Mouse (Mus musculus) layer of hippocampus, adult 18-20 months (tissue): ENCODE results near the gene Cbfa2t2. TPM values are rescaled to one million over a fixed set of nuclear protein-coding genes. Genes with fewer than 3 reads are reported as not detected.

Experiments used
- DNase-seq, 2 experiments: peaks; one replicate each; pipeline ENCODE4 v3.0.0; 2022; ENCODE audit warnings: low spot score in 2 of 2
- long read RNA-seq: library from polyadenylated mRNA; stranded (forward); transcript quantifications from one replicate; pipeline ENCODE4 v2.0.0, GENCODE M21; 2021
- total RNA-seq, 2 experiments: library from RNA; stranded (reverse); gene quantifications; 2 replicates each; pipeline ENCODE4 v1.2.3; 2021

Gene Cbfa2t2
- total RNA-seq: 10 to 100 TPM; 47.9 to 48.9 TPM
- long read RNA-seq, full-length matches to known transcripts: 36 of 48 reads
- long read RNA-seq, partial matches to known transcripts: 0 of 48 reads
- long read RNA-seq, other reads (novel, unspliced or antisense): 12 of 48 reads

DNA sequence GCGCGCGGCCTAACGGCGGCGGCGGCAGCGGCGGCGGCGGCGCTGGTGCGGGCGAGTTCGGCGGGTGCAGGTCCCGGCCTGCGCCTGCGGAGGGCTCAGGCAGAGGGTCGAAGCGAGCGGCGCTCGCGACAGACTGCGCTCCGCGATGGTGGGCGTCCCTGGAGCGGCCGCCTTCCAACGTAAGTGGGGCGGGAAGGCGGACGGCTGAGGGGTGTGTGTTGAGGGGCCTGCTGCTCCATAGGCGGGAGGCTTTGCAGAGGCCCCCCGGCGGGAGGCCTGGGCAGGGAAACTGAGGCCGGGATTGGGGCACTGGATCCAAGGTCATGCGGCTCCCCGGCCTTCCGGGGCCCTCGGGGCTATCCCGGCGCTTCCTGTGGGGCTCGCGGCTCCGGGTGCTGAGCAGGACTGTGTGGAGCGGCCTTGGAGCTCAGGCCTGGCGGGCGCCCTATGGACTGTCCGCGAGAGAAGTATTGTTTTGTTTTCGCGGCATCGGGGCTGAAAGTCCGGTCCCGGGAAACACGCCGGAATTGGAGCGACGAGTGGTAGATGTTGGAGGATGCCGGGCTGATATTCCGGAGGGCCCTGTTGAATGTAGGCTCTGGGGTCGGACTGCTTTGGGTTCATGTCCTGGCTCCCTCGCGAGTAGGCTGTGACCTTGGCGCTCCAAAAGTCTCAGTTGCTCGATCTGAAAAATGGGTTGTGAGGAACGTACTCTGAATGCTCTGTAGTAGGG is at the start of gene Cbfa2t2:
Gene Cbfa2t2 (plus strand): TSS at position 24 of the 733 bp plus-strand sequence.
- DNase-seq: no peak

DNA sequence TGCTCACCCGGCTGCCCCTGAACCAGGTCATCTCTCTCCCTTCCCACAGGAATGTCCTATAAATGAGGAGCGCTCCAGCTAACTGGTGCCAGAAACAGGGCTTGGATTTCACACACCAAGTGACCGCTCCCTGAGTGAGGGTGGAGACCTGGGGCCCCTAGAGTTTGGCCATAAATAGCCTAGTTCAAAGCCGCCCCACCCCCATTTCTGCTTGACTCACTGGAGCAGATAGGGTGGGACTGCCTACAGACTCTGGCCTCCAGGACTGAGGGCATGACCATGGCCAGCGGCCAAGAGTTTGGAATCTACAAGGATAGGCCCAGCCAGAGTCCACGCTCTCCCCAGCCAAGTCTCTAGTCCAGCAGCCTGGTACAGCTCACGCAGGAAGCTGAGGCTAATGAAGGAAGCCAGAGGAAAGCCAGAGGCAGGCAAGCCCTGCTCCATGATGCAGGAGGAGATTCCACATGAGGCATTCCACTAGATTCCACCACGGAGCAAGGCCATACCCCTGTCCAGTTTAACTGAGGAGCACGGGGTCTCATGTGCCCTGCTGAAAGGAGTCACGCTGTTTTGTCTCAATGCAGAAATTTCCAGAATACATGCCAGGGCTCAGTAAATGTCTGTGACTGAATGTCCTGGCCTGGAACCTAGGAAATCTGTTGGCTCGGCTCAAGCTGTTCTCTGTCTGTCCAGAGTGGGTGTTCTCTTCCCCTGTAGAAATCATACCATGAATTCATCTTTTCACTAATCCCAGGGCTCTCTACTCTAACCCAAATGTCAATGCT is 45.9 kb upstream of the Cbfa2t2 start:
- peak in 1 of 2 experiments; percentile 63 for DNase-seq

DNA sequence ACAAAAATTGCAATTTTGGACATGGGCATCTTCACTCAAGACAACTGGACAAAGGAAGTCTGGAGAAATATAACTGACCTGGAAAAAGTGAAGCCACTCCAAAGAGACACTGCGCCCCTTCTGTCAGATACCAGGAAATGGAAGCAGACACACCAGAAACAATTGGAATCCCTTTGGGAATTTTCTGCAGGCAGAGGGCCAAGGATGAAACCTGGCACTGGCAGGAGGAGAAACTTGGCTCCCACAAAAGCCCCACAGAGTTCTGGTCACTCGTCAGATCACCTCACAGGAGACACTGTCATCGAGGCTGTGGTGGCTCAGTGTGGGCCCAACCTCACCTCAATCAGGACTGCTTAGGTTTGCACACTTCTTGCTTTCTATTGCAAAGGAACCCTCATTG is 41.7 kb upstream of the Cbfa2t2 start:
- DNase-seq: no peak

DNA sequence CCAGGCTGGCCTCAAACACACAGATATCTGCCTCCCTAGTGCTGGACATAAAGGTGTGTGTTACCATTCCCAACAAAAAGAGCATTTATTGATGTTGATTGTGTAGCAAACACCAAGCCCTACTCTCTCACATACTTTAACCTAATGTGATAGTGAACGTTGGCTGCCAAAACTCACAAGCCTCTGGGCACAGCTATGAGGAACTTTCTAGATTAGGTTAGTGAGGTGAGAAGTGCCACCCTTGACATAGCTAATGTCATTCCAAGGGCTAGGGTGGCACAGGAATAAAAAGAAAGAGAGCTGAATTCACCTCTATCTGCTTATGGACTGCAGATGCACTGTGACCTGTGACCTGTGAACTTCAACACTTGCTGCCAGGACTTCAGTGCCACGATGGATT is 39.8 kb upstream of the Cbfa2t2 start:
- no peak for DNase-seq

DNA sequence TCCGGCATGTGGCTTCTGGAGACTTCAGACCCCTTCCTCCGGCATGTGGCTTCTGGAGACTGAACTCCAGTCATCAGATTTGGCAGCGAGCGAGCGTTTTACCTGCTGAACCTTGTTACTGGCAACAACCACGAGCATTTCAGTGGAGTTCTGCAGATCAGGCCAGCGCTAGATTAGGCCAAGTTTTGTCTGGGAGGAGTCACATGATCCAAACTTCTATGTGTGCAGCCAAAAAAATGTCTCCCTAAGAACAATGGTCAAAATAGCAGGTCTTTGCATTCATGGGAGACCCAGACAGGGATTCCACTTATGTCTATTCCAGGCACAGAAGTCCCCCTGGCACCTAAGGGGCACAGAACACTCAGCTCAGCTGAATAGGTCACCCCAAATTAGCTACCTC is 38.0 kb upstream of the Cbfa2t2 start:
- DNase-seq: no peak

DNA sequence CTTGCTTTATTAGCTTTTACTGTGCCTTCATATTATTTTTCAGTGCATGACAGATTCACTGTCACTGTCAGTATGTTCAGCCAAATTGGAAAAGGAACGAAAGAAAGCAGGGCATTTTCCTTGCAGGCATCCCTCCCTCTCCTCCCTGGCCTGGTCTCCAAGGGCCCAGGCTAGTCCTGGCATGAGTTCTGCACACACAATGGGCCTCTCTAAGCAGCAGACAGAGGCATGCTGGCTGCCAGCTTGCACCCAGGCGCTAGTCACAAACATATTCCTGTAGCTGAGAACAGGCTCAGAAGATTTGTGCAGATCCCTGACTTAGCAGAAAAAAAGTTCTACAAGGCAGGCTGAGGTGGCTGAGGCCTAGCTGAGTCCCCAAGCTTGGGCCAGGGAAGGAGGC is 37.0 kb upstream of the Cbfa2t2 start:
- DNase-seq: peak in 1 of 2 experiments; percentile 59

DNA sequence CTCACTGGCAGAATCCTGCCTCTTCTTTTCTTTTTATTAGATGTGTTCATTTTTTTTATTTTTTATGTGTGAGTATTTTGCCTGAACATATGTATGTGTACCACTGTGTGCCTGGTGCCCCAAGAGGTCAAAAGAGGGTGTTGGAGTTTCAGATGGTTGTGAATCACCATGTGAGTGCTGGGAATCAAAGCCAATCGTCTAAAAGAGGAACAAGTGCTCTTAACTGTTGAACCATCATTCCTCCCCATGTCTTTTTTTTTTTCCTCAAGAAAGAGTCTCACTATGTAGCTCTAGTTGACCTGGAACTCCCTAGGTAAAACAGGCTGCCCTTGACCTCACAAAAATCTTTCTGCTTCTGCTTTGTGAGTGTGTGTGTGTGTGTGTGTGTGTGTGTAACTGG is 34.3 kb upstream of the Cbfa2t2 start:
- DNase-seq: no peak

DNA sequence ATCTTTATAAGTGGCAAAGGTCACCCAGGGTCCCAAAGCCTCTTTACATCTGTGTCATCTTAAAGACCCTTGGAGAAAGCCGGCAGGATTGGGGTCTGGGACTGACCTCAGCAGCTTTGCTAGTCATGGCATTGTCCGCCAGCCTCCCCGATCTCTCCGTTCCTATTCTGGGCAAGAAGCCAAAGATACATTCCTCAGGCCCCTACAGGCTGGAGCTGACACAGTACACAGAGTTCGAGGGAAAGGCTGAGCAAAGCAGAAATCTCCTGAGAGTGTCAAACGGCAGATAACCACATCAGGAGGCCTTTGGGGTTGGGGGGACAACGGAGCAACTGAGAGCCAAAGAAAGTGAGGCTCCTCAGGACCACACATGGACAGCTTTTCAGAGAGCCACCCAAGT is 33.5 kb upstream of the Cbfa2t2 start:
- no peak for DNase-seq

DNA sequence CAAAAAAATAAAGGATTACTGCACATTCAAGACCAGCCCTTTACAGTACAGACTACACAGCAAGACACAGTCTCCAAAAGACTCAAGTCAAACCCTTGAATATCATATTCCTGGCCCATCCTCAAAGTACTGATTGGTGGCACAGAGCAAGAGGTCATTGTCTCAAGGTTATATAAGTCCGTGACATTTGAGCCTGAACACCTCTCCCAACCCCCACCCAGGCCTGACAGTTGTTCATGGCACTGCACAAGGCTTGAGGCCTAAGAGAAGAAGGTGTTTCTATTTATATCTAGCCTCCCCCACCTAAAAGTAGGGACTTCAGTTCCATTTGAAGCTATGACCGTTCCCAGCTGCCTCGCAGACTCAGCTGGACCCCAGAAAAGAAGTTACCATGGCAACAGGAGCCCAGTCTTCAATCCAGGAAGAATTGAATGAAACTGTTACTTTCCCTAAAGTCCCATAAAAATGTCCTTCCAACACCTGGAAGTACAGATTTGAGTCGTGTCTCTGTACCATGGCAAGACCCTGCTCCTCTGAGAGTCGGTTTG is 30.8 kb upstream of the Cbfa2t2 start:
- DNase-seq: no peak

DNA sequence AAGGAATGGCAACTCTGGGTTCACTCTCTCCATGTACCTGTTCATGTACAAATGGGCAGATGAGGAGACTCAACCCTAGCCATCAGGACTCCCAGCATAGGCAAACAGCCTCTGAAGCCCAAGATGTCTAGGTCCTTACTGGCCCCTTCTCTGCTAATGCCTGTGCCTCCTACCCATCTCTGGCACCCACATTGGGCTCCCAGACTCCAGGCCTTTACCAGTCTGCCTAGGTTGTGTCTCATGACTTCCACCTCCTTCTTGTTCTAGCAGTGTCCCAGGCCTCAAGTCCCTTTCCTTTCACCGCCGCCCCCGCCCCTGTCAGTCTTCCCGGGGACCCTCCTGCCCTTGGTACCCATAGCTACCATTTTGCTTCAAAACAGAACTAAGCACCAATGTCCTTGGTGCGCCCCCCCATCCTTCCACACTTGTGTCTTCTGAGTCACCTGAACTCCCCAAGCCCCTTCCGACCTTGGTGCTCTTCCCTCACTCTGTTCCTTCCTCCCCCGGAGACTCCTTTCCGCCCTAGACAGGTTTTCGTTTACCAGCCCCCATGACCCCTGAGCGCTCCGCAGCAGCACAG is 29.1 kb upstream of the Cbfa2t2 start:
- DNase-seq: no peak

DNA sequence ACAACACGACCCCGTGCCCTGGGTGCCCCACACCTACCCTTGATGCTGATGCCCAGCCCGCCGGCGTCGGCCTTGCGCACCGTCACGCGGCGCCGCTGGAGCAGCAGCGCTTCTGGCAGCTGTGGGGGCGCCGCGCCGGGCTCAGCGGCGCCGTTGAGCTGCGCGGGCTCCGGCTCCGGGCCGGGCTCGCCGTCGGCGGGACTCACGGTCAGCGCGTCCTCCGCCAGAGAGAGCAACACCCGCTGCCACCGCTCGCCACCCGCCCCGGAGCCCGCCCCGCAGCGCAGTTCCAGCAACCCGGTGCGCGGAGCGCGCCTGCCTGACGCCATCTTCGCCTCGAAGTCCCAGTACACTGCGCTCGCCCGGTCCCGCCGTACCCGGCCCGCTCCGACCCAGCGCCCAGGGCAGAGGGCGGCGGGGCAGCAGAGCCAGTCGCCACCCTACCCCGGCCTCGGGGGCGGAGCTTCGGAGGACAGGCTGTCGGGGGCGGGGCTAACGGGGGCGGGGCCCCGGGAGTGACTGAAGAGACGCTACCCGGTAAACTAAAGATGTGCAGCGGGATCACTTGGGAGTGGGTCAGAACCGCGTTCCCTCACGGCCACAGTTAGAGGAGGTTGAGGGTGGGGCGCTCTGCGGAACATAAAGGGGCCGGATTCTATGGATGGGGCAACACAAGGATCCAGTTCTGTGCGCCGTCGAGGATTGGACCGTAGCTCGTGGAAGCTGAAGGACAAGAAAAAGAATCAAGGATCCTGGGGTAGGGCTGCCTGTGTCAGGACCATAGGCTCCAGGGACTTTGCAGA is 28.4 kb upstream of the Cbfa2t2 start, which contains the start of gene Snta1:
Gene Snta1 (minus strand): TSS at position 457 of the 803 bp plus-strand sequence.
- peak; percentile 68 to 81 for DNase-seq

DNA sequence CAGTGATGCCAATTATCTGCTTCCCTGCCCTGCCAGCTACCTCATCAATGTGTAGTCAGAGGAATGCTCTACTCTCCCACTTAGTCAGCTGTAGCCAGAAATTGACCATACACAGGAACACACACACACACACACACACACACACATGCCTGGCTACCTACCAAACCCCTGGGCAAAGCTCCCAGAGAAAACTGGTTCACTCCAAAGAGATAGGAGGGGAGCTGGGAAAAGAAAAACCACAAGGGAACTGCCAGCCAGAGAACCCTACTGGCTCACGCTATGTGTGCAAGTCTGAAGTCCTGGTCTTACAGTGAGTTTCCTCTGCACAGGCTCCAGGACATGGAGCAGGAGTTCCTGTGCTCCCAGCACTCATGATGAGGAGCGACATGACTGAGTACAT is 25.9 kb upstream of the Cbfa2t2 start:
- no peak for DNase-seq

DNA sequence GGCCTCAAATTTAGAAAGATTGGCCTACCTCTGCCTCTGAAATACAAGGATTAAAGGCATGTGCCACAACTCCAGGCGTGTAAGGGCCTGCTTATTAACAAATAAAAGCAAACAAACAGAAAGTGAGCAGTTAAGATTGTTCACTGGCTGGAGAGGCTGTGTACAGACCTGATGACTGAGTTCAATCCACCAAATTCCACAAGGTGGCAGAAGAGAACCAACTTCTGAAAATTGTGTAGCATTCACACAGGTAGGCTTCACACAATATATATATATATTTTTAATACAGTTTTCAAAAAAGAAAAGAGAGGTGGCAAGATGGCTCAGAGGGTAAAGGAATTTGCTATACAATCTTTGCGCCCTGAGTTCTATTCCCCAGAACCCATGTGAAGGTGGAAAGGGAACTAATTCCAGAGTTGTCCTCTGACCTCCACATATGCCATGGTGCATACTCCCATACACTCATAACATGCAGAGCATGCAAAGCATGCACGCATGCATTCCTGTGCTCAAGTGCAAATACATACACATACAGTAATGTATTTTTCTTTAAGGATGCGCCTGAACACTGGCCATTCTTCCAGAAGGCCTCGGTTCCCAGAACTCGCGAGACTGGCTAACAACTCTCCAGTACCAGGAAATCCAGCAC is 24.1 kb upstream of the Cbfa2t2 start:
- peak in 1 of 2 experiments; percentile 75 for DNase-seq

DNA sequence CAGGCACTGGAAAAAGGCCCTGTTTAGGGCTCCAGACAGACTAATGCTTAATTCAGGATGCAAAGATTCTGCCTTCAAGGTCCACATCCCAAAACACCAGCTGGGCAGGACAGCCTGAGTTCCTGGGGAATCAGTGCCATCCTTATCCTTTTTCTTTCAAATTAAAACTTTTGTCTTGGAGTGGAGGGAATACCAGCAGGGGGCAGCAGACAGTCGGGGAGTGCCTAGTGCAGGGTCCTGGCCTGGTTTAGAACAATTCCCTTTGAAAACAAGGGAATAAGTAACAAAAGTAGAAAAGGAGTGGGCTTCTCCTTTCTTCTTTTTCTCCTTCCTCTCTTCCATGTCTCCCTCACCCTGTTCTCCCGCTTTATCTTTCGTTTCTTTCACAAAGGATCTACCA is 19.2 kb upstream of the Cbfa2t2 start:
- DNase-seq: peak; percentile 61 to 80

DNA sequence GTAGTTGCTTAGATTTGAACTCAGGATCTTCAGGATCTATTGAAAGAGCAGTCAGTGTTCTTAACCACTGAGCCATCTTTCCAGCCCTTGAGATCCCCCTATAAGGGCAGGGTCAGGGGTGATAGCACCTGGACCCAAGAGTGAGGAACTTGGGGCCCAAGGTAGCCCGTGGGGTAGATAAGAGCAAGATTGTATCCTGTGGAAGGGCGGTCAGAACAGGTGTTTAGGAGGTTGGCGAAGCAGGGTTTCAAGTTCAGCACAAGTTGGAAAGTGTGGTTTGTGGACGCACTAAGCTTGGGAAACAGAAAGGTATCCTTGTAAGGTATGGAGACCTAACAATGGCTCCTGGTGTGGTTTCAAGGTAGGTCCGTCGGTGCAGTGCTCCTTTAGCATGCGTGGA is 18.3 kb upstream of the Cbfa2t2 start:
- no peak for DNase-seq

DNA sequence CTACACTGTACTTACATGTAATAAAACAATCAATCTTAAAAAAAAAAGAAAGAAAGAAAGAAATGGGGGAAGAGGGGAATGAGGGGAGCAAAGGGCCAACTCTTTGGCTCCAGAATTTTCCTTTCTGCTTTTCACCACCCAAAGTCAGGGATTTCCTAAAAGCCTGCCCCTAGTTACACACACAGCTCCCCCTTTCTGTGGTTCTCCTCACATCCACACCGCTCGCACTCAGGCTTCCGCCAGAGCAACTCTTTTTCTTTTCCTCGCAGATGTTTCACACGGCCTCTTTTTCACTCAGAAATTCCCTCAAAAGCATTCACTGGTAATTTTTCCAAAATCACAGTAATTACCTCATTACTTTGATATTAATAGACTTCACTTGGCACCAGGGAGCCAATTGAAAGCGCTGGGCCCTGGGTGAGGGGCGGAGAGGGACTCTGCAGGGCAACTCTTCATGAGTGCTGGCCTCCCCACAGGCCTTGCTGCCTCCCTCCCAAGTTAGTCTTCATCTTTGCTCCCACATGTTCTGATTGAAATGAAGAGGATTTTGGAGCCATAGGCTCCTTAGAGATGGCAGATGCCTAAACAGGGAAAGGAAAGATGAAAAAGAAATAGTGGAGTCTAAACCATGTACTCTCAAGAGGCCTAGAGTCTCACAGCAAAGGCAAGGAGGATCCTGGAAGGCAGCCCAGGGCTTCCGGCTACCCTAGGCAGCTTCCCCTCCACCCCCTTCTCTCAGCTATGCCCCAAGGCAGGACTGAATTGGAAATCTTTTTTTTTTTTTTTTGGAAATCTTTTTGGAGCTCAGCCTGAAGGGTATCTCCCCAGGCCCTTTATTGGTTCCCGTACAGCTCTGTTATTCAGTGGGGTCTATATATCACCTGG is 16.4 kb upstream of the Cbfa2t2 start:
- DNase-seq: no peak

DNA sequence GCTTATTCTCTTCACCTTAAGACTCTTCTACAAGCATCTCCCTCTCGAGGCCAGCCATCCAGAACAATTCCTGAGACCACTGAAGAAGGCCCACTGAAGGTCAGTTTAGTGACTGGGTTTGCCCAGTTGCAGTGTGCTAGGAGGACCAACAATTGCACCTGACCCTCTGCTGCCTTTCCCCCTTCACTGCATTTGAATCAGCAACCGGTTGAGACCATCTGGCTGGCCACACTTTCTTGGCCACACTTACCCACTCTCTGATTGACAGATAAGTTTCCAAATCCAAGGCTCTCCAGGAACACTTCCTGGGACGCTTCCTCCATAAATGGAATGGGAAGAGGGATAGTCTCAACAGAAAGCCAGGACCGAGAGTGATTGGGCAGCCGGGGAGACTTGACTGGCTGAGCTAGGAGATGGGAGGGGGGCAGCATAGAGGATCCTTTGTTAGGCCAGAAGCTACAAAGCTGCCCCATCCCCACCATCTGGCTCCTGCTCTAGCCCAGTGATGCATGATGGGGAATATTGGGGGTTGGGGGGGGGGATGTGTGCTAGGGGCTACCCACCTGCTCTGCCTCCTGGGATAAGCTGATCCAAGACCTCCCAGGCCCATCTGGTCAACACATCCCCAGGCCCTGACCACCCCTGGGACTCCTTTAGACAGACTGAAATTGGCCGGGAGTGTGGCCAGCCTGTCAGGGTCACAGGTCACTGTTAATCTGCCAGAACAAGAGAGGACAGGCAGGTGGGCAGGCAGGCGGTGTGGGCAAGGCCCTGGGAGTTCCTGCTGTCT is 15.1 kb upstream of the Cbfa2t2 start:
- DNase-seq: no peak

DNA sequence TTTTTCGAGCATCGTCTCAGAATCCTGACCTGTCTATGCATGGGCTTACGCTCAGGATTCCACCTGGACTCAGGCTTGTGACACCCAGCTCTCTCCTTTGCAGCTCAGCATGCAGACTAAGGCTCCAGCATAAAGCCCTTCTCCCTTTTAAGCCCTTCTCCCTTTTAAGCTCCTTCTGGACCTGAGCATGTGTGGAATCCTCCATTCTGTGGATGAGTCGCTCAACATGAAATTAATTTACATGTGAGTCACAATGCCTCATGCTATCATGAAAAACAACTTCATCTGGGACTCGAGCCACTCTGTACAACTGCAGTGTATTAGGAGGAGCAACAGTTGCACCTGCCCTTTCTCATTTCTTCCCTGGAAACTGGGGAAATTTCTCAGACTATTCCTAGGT is 14.1 kb upstream of the Cbfa2t2 start:
- DNase-seq: no peak
